In the genomic region with DNA sequence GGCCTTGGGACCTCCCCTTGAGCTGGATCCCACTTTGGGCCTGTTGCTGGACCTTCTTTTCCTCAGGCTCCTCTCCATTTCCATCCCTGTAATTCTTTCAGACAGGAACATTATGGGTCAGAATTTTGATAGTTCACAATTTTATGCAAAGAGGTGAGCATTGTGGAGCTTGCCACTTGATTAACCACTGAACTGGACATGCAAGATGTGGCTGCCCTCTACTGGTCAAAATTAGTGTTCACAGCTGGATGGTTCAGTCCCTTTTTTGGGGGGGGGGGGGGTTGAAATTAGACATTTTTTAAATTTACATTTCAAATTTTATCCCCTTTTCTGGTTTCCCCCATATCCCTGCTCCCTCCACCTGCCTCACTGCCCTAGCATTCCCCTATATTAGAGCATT, we compare ENCODE assay signal across 10 mouse cellular contexts. TPM values are rescaled to one million over a fixed set of nuclear protein-coding genes. Genes with fewer than 3 reads are reported as not detected.
DNase-seq lines count a peak whose midpoint lies in the region; ATAC-seq and TF ChIP-seq lines count a peak whose summit lies in the region.
"Had no signal": no experiment of that assay in that cellular context is flagged by ENCODE, and none has a peak within 500 bp of the region (broad histone marks: within the 10 kb centered on the region; RNA-seq: fewer than 3 reads in every experiment).

No protein-coding gene starts in this region.

- peak; percentile 55 for TF ChIP-seq CTCF in liver, adult 2 months (IDR thresholded peaks at IDR 0.05; ENCODE audit: low read depth, low read length)
- TF ChIP-seq CTCF in MEL (IDR thresholded peaks at IDR 0.05 in 2 of 3, conservative IDR thresholded peaks at IDR 0.05 in 1 of 3; ENCODE audit: control insufficient read depth in 1 of 3, insufficient read depth in 1 of 3, low read depth in 2 of 3, low read length in 3 of 3, poor library complexity in 1 of 3, severe bottlenecking in 1 of 3) = peak in 2 of 3 experiments; percentile 17 to 19; a peak in 1 of 6 replicates

- no peak overlapping the region for H3K27ac ChIP-seq in embryonic facial prominence, embryonic 11.5 days (replicated peaks; ENCODE audit: low read depth, low read length)
- no peak overlapping the region for H3K27ac ChIP-seq in embryonic facial prominence, embryonic 10.5 days (replicated peaks)
- H3K27ac ChIP-seq in liver, adult 2 months (replicated peaks; ENCODE audit: insufficient read depth, low read depth, low read length) = no peak overlapping the region
- no peak overlapping the region for H3K27ac ChIP-seq in MEL (ENCODE audit: control insufficient read depth, low read depth, low read length)
- H3K27ac ChIP-seq in kidney, embryonic 14.5 days (ENCODE audit: low read depth, low read length) = no peak overlapping the region
- H3K27ac ChIP-seq: macrophage had no signal

- TF ChIP-seq RAD21 in MEL (IDR thresholded peaks at IDR 0.05; ENCODE audit: low read depth, low read length) = peak; percentile 15; the same call in 1 of the 2 replicates

- H3K9ac ChIP-seq in embryonic facial prominence, embryonic 11.5 days (replicated peaks; ENCODE audit: low read length) = no peak overlapping the region
- H3K9ac ChIP-seq in liver, adult 2 months (ENCODE audit: low read depth, low read length) = no peak overlapping the region
- no peak overlapping the region for H3K9ac ChIP-seq in MEL (ENCODE audit: control insufficient read depth, low read depth, low read length, poor library complexity, severe bottlenecking)
- no peak overlapping the region for H3K9ac ChIP-seq in kidney, embryonic 14.5 days (ENCODE audit: low read depth, low read length)

- H3K9me3 ChIP-seq in embryonic facial prominence, embryonic 11.5 days (replicated peaks; ENCODE audit: control insufficient read depth, low read length) = no peaks in the 10 kb centered on the region
- no peaks in the 10 kb centered on the region for H3K9me3 ChIP-seq in embryonic facial prominence, embryonic 10.5 days
- H3K9me3 ChIP-seq in MEL (replicated peaks; ENCODE audit: insufficient read depth, low read length) = no peaks in the 10 kb centered on the region
- H3K9me3 ChIP-seq in kidney, embryonic 14.5 days (ENCODE audit: control insufficient read depth, low read length) = no peaks in the 10 kb centered on the region

- TF ChIP-seq POLR2A in liver, adult 2 months (IDR thresholded peaks at IDR 0.05; ENCODE audit: extremely low read depth, insufficient read depth, low read length) = no peak
- no peak for TF ChIP-seq POLR2A in MEL (IDR thresholded peaks at IDR 0.05; ENCODE audit: control insufficient read depth in 1 of 2, insufficient read depth in 1 of 2, low read depth in 1 of 2, low read length in 2 of 2, poor library complexity in 1 of 2)

- H3K4me2 ChIP-seq in embryonic facial prominence, embryonic 11.5 days (ENCODE audit: low read depth, low read length) = no peak overlapping the region
- H3K4me2 ChIP-seq in kidney, embryonic 14.5 days (replicated peaks; ENCODE audit: low read depth, low read length) = no peak overlapping the region

- TF ChIP-seq EP300 in MEL (IDR thresholded peaks at IDR 0.05; ENCODE audit: low read depth in 1 of 2, low read length in 2 of 2) = no peak

- H3K4me1 ChIP-seq in embryonic facial prominence, embryonic 11.5 days (ENCODE audit: control insufficient read depth, insufficient read depth, low read length) = no peaks in the 10 kb centered on the region
- H3K4me1 ChIP-seq in embryonic facial prominence, embryonic 10.5 days = no peaks in the 10 kb centered on the region
- H3K4me1 ChIP-seq in liver, adult 2 months (ENCODE audit: control insufficient read depth, insufficient read depth, low read length) = no peaks in the 10 kb centered on the region
- H3K4me1 ChIP-seq in MEL (ENCODE audit: control insufficient read depth in 1 of 2, insufficient read depth in 2 of 2, low read length in 2 of 2) = no peaks in the 10 kb centered on the region
- no peaks in the 10 kb centered on the region for H3K4me1 ChIP-seq in kidney, embryonic 14.5 days (ENCODE audit: control insufficient read depth, insufficient read depth, low read length)

- H3K27me3 ChIP-seq in embryonic facial prominence, embryonic 11.5 days (ENCODE audit: control insufficient read depth, insufficient read depth, low read length) = no peaks in the 10 kb centered on the region
- no peaks in the 10 kb centered on the region for H3K27me3 ChIP-seq in embryonic facial prominence, embryonic 10.5 days (replicated peaks; ENCODE audit: low read depth, poor library complexity, severe bottlenecking)
- no peaks in the 10 kb centered on the region for H3K27me3 ChIP-seq in liver, adult 2 months (ENCODE audit: control insufficient read depth, insufficient read depth, low read length)
- H3K27me3 ChIP-seq in MEL (ENCODE audit: control insufficient read depth in 1 of 2, insufficient read depth in 2 of 2, low read length in 2 of 2) = no peaks in the 10 kb centered on the region
- H3K27me3 ChIP-seq in kidney, embryonic 14.5 days (ENCODE audit: control insufficient read depth, insufficient read depth, low read length) = no peaks in the 10 kb centered on the region

- H3K79me2 ChIP-seq in liver, adult 2 months (ENCODE audit: control insufficient read depth, insufficient read depth, low read length) = no peaks in the 10 kb centered on the region
- H3K79me2 ChIP-seq in MEL (ENCODE audit: control insufficient read depth, insufficient read depth, low read length, poor library complexity) = no peaks in the 10 kb centered on the region

- DNase-seq in embryonic facial prominence, embryonic 11.5 days (ENCODE audit: low spot score) = peak; percentile 14
- no peak for DNase-seq in embryonic facial prominence, embryonic 10.5 days (ENCODE audit: low spot score)
- peak; percentile 56 for DNase-seq in liver, adult 2 months (ENCODE audit: extremely low read depth, low read depth, low spot score)
- DNase-seq in liver (no peak), MEL (ENCODE audit: low read depth, low spot score) (peak; percentile 4)
- DNase-seq in thymus, adult 18-20 months = no peak
- no peak for DNase-seq in left cerebral cortex, adult 8-10 months (ENCODE audit: low spot score in 2 of 2)

- no peaks in the 10 kb centered on the region for H3K36me3 ChIP-seq in embryonic facial prominence, embryonic 11.5 days (replicated peaks; ENCODE audit: control insufficient read depth, insufficient read depth, low read depth, low read length)
- no peaks in the 10 kb centered on the region for H3K36me3 ChIP-seq in embryonic facial prominence, embryonic 10.5 days (replicated peaks)
- H3K36me3 ChIP-seq in liver, adult 2 months (ENCODE audit: control insufficient read depth, insufficient read depth, low read length) = no peaks in the 10 kb centered on the region
- no peaks in the 10 kb centered on the region for H3K36me3 ChIP-seq in MEL (ENCODE audit: control insufficient read depth in 1 of 2, insufficient read depth in 2 of 2, low read length in 2 of 2)
- H3K36me3 ChIP-seq in kidney, embryonic 14.5 days (ENCODE audit: control insufficient read depth, insufficient read depth, low read length) = no peaks in the 10 kb centered on the region

- H3K4me3 ChIP-seq in embryonic facial prominence, embryonic 11.5 days (ENCODE audit: low read depth, low read length) = no peak overlapping the region
- no peak overlapping the region for H3K4me3 ChIP-seq in embryonic facial prominence, embryonic 10.5 days
- no peak overlapping the region for H3K4me3 ChIP-seq in liver, adult 2 months (ENCODE audit: insufficient read depth, low read depth, low read length)
- no peak overlapping the region for H3K4me3 ChIP-seq in MEL (ENCODE audit: control insufficient read depth in 1 of 2, insufficient read depth in 1 of 2, low read depth in 2 of 2, low read length in 2 of 2)
- no peak overlapping the region for H3K4me3 ChIP-seq in kidney, embryonic 14.5 days (ENCODE audit: low read length)

- no peak for ATAC-seq in embryonic facial prominence, embryonic 11.5 days (replicated peaks; ENCODE audit: insufficient number of reproducible peaks, low FRiP score, low TSS enrichment, low read depth)
- ATAC-seq in kidney, embryonic 14.5 days (ENCODE audit: low FRiP score, low TSS enrichment) = peak; percentile 66; the same call in 1 of the 2 replicates

TF ChIP-seq in MEL, 35 proteins besides CTCF, POLR2A, EP300 and RAD21:
- TF ChIP-seq JUND (IDR thresholded peaks at IDR 0.05; ENCODE audit: low read depth, low read length) = no peak

RNA-seq across cellular contexts. Expression of a gene that starts 23.2 kb away (rescaled TPM):
- polyA plus RNA-seq in embryonic facial prominence, embryonic 11.5 days (2014; fragmentation: Nextera tagmentation; extraction: Ambion mirVana) = not detected in 2 replicates
- not detected in 2 replicates for polyA plus RNA-seq in embryonic facial prominence, embryonic 10.5 days (2016; fragmentation: Nextera tagmentation; extraction: Ambion mirVana)
- not detected in 2 replicates for total RNA-seq in liver, adult 2 months (2014; rRNA removed)
- not detected in 2 replicates for polyA plus RNA-seq in liver, adult 2 months (2012; rRNA removed)
- total RNA-seq in MEL (2012; rRNA removed) = not detected in 2 replicates
- polyA plus RNA-seq in MEL (2012; ENCODE audit: insufficient read depth in 1 of 2, insufficient read length in 2 of 2, low read depth in 1 of 2, low replicate concordance in 2 of 2, missing spikeins in 1 of 2) = not detected
- not detected in 2 replicates for polyA plus RNA-seq in kidney, embryonic 14.5 days (2014; fragmentation: Nextera tagmentation; extraction: Ambion mirVana)
- not detected for total RNA-seq in left cerebral cortex, adult 8-10 months (2022)
- polyA plus RNA-seq: heart, embryonic 16.5 days; macrophage had no signal

RNA-seq across cellular contexts. Expression of a gene that starts 51.4 kb away (rescaled TPM):
- polyA plus RNA-seq in embryonic facial prominence, embryonic 11.5 days (2014; fragmentation: Nextera tagmentation; extraction: Ambion mirVana) = 2.3 and 5.8 TPM in 2 replicates
- polyA plus RNA-seq in embryonic facial prominence, embryonic 10.5 days (2016; fragmentation: Nextera tagmentation; extraction: Ambion mirVana) = 0.28 and 1.1 TPM in 2 replicates
- total RNA-seq in liver, adult 2 months (2014; rRNA removed) = 0.09 and 0.20 TPM in 2 replicates
- 0.49 TPM in 1 of 2 replicates, not detected in the other for polyA plus RNA-seq in liver, adult 2 months (2012; rRNA removed)
- total RNA-seq in MEL (2012; rRNA removed) = not detected in 2 replicates
- polyA plus RNA-seq in MEL (2012; ENCODE audit: insufficient read depth in 1 of 2, insufficient read length in 2 of 2, low read depth in 1 of 2, low replicate concordance in 2 of 2, missing spikeins in 1 of 2) = not detected
- polyA plus RNA-seq in kidney, embryonic 14.5 days (2014; fragmentation: Nextera tagmentation; extraction: Ambion mirVana) = 1.2 and 1.4 TPM in 2 replicates
- not detected for total RNA-seq in left cerebral cortex, adult 8-10 months (2022)
- polyA plus RNA-seq: heart, embryonic 16.5 days; macrophage had no signal

RNA-seq across cellular contexts. Expression of a gene that starts 56.6 kb away (rescaled TPM):
- polyA plus RNA-seq in embryonic facial prominence, embryonic 11.5 days (2014; fragmentation: Nextera tagmentation; extraction: Ambion mirVana) = not detected in 2 replicates
- not detected in 2 replicates for polyA plus RNA-seq in embryonic facial prominence, embryonic 10.5 days (2016; fragmentation: Nextera tagmentation; extraction: Ambion mirVana)
- total RNA-seq in liver, adult 2 months (2014; rRNA removed) = not detected in 2 replicates
- polyA plus RNA-seq in liver, adult 2 months (2012; rRNA removed) = 0.14 TPM in 1 of 2 replicates, not detected in the other
- total RNA-seq in MEL (2012; rRNA removed) = not detected in 2 replicates
- polyA plus RNA-seq in MEL (2012; ENCODE audit: insufficient read depth in 1 of 2, insufficient read length in 2 of 2, low read depth in 1 of 2, low replicate concordance in 2 of 2, missing spikeins in 1 of 2) = not detected
- polyA plus RNA-seq in kidney, embryonic 14.5 days (2014; fragmentation: Nextera tagmentation; extraction: Ambion mirVana) = not detected in 2 replicates
- total RNA-seq in left cerebral cortex, adult 8-10 months (2022) = not detected
- polyA plus RNA-seq: macrophage had no signal

Comparison
In these comparisons a context has a peak if more than half of its experiments do, and no peak if none do; other contexts are left out.
1. DNase-seq: peak in embryonic facial prominence, embryonic 11.5 days (single experiment), liver, adult 2 months (single experiment) and MEL (single experiment); none in embryonic facial prominence, embryonic 10.5 days (single experiment), liver (single experiment), thymus, adult 18-20 months (0 of 2) and left cerebral cortex, adult 8-10 months (0 of 2).